Mouse (Mus musculus): Measurements from ENCODE around the gene Spsb3. TPM values are rescaled to one million over a fixed set of nuclear protein-coding genes. Genes with fewer than 3 reads are reported as not detected.

Spsb3 gene
- polyA plus RNA-seq, 1 experiment from 2014 or later: 32.4 TPM

DNA sequence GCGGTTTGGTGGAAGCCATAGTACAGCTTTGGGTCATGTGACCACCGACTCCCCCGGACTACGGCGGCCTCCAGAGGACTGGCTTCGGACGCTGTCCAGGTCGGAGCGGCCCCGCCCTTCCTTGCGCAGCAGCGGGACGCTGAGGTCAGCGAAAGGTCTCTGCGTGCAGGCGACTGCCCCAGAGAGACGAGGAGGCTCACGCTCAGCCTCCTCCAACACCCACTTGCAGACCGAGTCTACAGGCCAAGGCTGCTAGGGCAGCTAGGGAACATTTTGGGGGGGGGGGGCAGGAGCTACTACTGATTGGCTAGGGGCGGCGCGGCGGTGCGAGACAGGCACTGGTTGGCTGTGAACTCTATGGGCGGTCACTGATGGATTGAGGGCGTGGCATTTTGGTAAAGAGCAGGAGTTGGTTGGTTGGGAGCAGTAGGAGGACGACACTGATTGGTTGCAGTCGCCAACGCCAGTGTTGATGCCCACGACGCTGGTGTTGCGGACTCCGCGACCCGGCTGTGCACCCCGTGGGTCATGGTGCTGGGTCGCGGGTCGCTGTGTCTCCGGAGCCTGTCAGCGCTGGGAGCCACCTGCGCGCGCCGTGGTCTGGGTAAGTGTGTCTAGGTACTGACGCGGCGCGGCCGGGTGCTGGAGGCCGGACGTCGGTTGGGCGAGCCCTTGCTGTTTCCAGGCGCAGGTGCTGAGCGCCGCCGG is 36.2 kb upstream of the Spsb3 start, which contains the start of gene Fahd1:
TSS of gene Fahd1 (minus strand) at position 300 of the 708 bp plus-strand sequence.
- no peaks in the 10 kb centered on the region for H3K27me3 ChIP-seq
- peak; percentile 97 for ATAC-seq
- CTCF ChIA-PET: interaction anchor here (1.0 to 1.6 kb wide), 3 partner anchors 10 to 32 kb away, joined by 3 read pairs; partner anchors contain the start of gene Hagh
- POLR2A ChIA-PET: interaction anchor here (0.9 to 1.4 kb wide), 6 partner anchors 10 to 47 kb away, joined by 3 to 5 read pairs (median 3); partner anchors contain the start of genes Eme2 and Mrps34
- no peak for TF ChIP-seq CTCF (IDR thresholded peaks at IDR 0.05)
- DNase-seq (ENCODE audit: low read depth, low spot score): peak; percentile 86
- in situ Hi-C loops (cut with MboI; ENCODE audit: low pct_unique_long_range_greater_than_20kb): no loop called here

DNA sequence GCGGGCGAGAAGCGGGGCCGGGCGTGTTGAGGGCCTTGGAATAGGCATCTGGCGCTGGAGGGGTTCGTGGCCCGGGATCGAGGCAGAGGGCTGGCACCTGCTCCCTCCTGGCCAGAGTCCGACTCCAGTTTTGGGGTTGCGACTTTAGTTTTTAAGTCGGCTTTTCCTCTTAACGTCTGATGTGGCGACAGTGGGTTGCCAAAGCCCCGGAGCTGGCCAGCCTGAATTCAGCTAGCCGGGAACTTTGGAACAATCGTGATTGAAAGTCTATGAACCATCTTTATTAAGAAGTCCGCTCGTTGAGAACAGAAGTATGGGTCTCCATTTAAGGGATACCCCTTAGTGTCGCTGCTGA is 35.7 kb upstream of the Spsb3 start:
- ChIA-PET CTCF (interaction anchor here (1.0 to 1.6 kb wide), 3 partner anchors 11 to 31 kb away, joined by 3 read pairs; partner anchors contain the start of gene Hagh), POLR2A (interaction anchor here (1.0 to 1.3 kb wide), 3 partner anchors 12 to 46 kb away, joined by 3 to 5 read pairs (median 3); no protein-coding TSS in a partner anchor)
- H3K27me3 ChIP-seq: no peaks in the 10 kb centered on the region
- in situ Hi-C loops (cut with MboI; ENCODE audit: low pct_unique_long_range_greater_than_20kb): no loop called here
- no peak for DNase-seq (ENCODE audit: low read depth, low spot score)
- no peak for ATAC-seq
- TF ChIP-seq CTCF (IDR thresholded peaks at IDR 0.05): no peak

- in situ Hi-C loops (cut with MboI; ENCODE audit: low pct_unique_long_range_greater_than_20kb): no loop called here
- no peak for TF ChIP-seq CTCF (IDR thresholded peaks at IDR 0.05)
- DNase-seq (ENCODE audit: low read depth, low spot score) (no peak), ATAC-seq (no peak)
- H3K27me3 ChIP-seq: no peaks in the 10 kb centered on the region
- POLR2A ChIA-PET: interaction anchor here (1.0 kb wide), 1 partner anchor 11 kb away, joined by 3 read pairs; no protein-coding TSS in a partner anchor
- CTCF ChIA-PET: interaction anchor here (1.0 to 1.6 kb wide), 2 partner anchors 11 to 30 kb away, joined by 3 read pairs; partner anchors contain the start of gene Hagh
Measured at GRCm38 (mm10) chr17:24851381-24852125, 34.9 kb upstream of the Spsb3 start.

GRCm38 (mm10) chr17:24855838-24856464 is 30.5 kb upstream of the Spsb3 start:
- no peak for TF ChIP-seq CTCF (IDR thresholded peaks at IDR 0.05)
- in situ Hi-C loops (cut with MboI; ENCODE audit: low pct_unique_long_range_greater_than_20kb): no loop called here

DNA sequence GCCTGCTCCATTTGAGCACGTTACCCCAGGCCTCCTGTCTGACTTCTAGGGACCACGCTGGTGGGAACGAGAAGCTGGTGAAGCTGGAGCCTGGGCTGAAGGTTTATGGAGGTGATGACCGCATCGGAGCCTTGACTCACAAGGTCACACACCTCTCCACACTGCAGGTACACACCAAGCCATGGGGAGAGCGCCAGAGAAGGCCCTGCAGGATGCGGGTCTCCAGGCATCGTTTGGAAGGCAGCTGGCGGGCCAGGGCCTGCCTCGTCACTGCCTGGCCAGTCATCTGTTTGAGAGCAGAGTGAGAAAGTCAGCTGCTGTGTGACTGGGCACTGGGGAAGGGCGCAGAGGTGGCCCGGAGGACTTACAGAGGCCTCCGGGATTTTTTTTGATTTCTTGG is 29.9 kb upstream of the Spsb3 start:
- in situ Hi-C loops (cut with MboI; ENCODE audit: low pct_unique_long_range_greater_than_20kb): no loop called here
- ChIA-PET POLR2A (interaction anchor here (1.0 kb wide), 1 partner anchor 19 kb away, joined by 4 read pairs; no protein-coding TSS in a partner anchor), CTCF (no interaction called here)
- no peak for TF ChIP-seq CTCF (IDR thresholded peaks at IDR 0.05)
- ATAC-seq (no peak), DNase-seq (ENCODE audit: low read depth, low spot score) (no peak)
- H3K27me3 ChIP-seq: no peaks in the 10 kb centered on the region

More at GRCm38 (mm10) chr17:24855838-24856464, 30.5 kb upstream of the Spsb3 start:
- ChIA-PET CTCF (no interaction called here), POLR2A (no interaction called here)
- DNase-seq (ENCODE audit: low read depth, low spot score) (peak; percentile 75), ATAC-seq (peak; percentile 76)
- H3K27me3 ChIP-seq: no peaks in the 10 kb centered on the region

- no peaks in the 10 kb centered on the region for H3K27me3 ChIP-seq
- ATAC-seq: no peak
- POLR2A ChIA-PET: interaction anchor here (0.7 to 1.6 kb wide), 2 partner anchors 9 to 14 kb away, joined by 3 read pairs; no protein-coding TSS in a partner anchor
- DNase-seq (ENCODE audit: low read depth, low spot score): no peak
- in situ Hi-C loops (cut with MboI; ENCODE audit: low pct_unique_long_range_greater_than_20kb): no loop called here
- TF ChIP-seq CTCF (IDR thresholded peaks at IDR 0.05): no peak
- CTCF ChIA-PET: no interaction called here
Measured at GRCm38 (mm10) chr17:24857831-24858470, 28.5 kb upstream of the Spsb3 start.

DNA sequence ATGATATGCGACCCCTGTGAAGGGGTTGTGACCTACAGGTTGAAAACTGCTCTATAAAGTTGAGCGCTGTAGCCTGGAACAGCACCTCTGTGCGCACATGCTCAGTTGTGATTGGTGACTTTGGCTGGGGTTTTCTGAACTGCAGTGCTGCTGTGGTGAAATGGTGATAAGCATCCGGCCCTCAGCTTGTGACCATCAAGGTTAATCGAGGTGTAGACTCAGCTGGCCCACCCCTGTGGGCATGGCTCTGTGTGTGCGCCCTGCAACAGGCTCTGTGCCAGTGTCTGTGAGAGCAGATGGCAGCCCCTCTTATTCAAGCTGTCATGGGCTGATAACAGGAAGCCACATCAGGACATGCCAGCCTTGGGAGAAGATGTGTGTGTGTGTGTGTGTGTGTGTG is 27.5 kb upstream of the Spsb3 start:
- H3K27me3 ChIP-seq: no peaks in the 10 kb centered on the region
- in situ Hi-C loops (cut with MboI; ENCODE audit: low pct_unique_long_range_greater_than_20kb): no loop called here
- ATAC-seq: no peak
- DNase-seq (ENCODE audit: low read depth, low spot score): no peak
- ChIA-PET POLR2A (interaction anchor here (0.7 to 1.6 kb wide), 2 partner anchors 8 to 13 kb away, joined by 3 read pairs; no protein-coding TSS in a partner anchor), CTCF (no interaction called here)
- TF ChIP-seq CTCF (IDR thresholded peaks at IDR 0.05): no peak

- CTCF ChIA-PET: interaction anchor here (0.7 to 2.0 kb wide), 2 partner anchors 9 to 44 kb away, joined by 3 to 7 read pairs; no protein-coding TSS in a partner anchor
- no peak for ATAC-seq
- no peak for DNase-seq (ENCODE audit: low read depth, low spot score)
- no peak for TF ChIP-seq CTCF (IDR thresholded peaks at IDR 0.05)
- H3K27me3 ChIP-seq: no peaks in the 10 kb centered on the region
- in situ Hi-C loops (cut with MboI; ENCODE audit: low pct_unique_long_range_greater_than_20kb): no loop called here
- POLR2A ChIA-PET: interaction anchor here (1.3 kb wide), 1 partner anchor 35 kb away, joined by 4 read pairs; the partner anchor contains the start of genes Eme2 and Mrps34
Measured at GRCm38 (mm10) chr17:24860076-24860475, 26.4 kb upstream of the Spsb3 start.

DNA sequence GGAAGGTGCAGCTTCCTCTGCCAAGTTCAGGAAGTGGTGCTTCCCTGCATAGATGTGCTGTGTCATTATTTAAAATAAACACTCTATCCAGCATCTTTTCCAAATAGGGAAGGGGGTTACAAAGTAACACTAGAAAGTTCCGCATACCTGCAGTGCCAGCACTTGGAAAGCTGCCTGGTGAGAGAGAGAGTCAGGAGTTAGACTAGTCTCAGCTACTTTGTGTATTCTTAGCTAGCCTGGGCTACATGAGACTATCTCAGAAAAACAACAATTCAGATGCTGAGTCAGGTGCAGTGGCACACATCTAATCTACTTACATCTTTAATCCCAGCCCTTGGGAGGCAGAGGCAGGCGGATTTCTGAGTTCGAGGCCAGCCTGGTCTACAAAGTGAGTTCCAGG is 24.7 kb upstream of the Spsb3 start:
- ChIA-PET POLR2A (interaction anchor here (0.6 kb wide), 1 partner anchor 9 kb away, joined by 4 read pairs; no protein-coding TSS in a partner anchor), CTCF (interaction anchor here (0.8 to 2.0 kb wide), 2 partner anchors 7 to 18 kb away, joined by 3 to 7 read pairs; no protein-coding TSS in a partner anchor)
- no peaks in the 10 kb centered on the region for H3K27me3 ChIP-seq
- ATAC-seq (no peak), DNase-seq (ENCODE audit: low read depth, low spot score) (no peak)
- no peak for TF ChIP-seq CTCF (IDR thresholded peaks at IDR 0.05)
- in situ Hi-C loops (cut with MboI; ENCODE audit: low pct_unique_long_range_greater_than_20kb): no loop called here
